In the genomic region with DNA sequence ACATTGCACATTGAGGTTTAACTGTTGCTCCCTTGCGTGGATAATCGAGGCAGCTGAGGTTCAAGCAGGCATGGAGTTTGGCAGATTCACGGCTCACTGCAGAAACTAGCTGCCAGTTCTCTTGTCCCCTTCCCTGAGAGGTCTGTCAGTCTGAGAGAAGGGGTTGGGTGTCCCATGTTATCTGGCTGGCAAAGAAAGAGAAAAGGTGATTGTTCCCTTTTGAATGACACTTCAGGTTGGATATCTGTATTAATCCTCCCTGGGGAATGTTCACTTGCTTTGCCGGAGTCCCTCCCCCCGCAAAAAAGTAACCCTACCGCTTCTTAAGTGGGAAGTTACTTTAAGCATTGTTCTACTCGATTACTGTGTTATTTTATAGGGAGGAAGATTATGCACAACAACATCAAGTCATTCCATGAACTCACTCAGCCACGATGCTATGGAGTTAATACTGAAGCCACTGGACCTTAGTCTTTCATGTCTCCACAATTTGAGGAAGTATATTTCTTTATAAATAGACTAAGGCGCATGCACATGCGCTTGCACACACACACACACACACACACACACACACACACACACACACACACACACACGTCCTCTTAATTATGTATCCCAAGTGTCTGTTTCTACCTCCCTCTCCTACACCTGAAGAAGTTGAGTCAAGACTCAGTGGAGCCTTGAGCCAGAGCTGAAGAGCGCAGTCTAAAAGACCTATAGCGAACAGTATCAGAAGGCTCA, we compare ENCODE assay signal across 7 mouse cellular contexts. TPM values are rescaled to one million over a fixed set of nuclear protein-coding genes. Genes with fewer than 3 reads are reported as not detected.
DNase-seq lines count a peak whose midpoint lies in the region; ATAC-seq and TF ChIP-seq lines count a peak whose summit lies in the region.

A gene (minus strand): TSS at position 151 of the 741 bp plus-strand sequence.

- H3K4me2 ChIP-seq in forebrain, embryonic 11.5 days (ENCODE audit: low read depth, low read length, severe bottlenecking) = peak within 1 kb of the TSS; percentile 89
- H3K4me2 ChIP-seq in limb, embryonic 14.5 days (replicated peaks; ENCODE audit: low read depth, low read length, severe bottlenecking) = peak within 1 kb of the TSS; percentile 93
- H3K4me2 ChIP-seq in stomach, embryonic 15.5 days = peak within 1 kb of the TSS; percentile 70

- H3K4me3 ChIP-seq in forebrain, embryonic 11.5 days (ENCODE audit: low read depth, low read length) = peak within 1 kb of the TSS; percentile 34
- H3K4me3 ChIP-seq in limb, embryonic 14.5 days (replicated peaks; ENCODE audit: low read length) = peak within 1 kb of the TSS; percentile 41
- peak within 1 kb of the TSS; percentile 41 for H3K4me3 ChIP-seq in stomach, embryonic 15.5 days (replicated peaks)

- peak; percentile 2 to 18 for DNase-seq in spleen, postnatal 36 days (ENCODE audit: low spot score in 2 of 2)
- no peak for DNase-seq in spleen, adult 18-20 months
- no peak for DNase-seq in forebrain, embryonic 11.5 days (ENCODE audit: low spot score)
- DNase-seq in limb, embryonic 14.5 days (ENCODE audit: low spot score) = no peak
- no peak for DNase-seq in frontal cortex, adult 2 months (ENCODE audit: extremely low spot score in 1 of 2, low spot score in 1 of 2)
- DNase-seq in testis, postnatal 10 days (ENCODE audit: low spot score) = no peak

- TF ChIP-seq POLR2A in limb, embryonic 14.5 days (IDR thresholded peaks at IDR 0.05; ENCODE audit: borderline replicate concordance, extremely low read depth, insufficient read depth, insufficient read length) = no peak

- H3K27me3 ChIP-seq in forebrain, embryonic 11.5 days (ENCODE audit: control insufficient read depth, insufficient read depth, low read length) = peaks cover 6% of the 10 kb centered on the region; the same call in 1 of the 2 replicates
- H3K27me3 ChIP-seq in limb, embryonic 14.5 days (ENCODE audit: control insufficient read depth, insufficient read depth, low read length) = peaks cover 10% of the 10 kb centered on the region; the same call in 1 of the 2 replicates
- no peaks in the 10 kb centered on the region for H3K27me3 ChIP-seq in stomach, embryonic 15.5 days (replicated peaks)

- ATAC-seq in forebrain, embryonic 11.5 days (replicated peaks; ENCODE audit: low FRiP score) = 0 out of 2 replicates have a peak, but pooled peaks have one; percentile 14
- no peak for ATAC-seq in limb, embryonic 14.5 days (ENCODE audit: low FRiP score, low read depth)
- no peak for ATAC-seq in stomach, embryonic 15.5 days (ENCODE audit: insufficient read depth, low FRiP score, low read depth)

- 51% methylated on average over 13 of the region's 13 CpGs for WGBS in forebrain, embryonic 11.5 days
- 55% methylated on average over 13 of the region's 13 CpGs for WGBS in limb, embryonic 14.5 days
- 48% methylated on average over 13 of the region's 13 CpGs for WGBS in stomach, embryonic 15.5 days

- H3K9me3 ChIP-seq in forebrain, embryonic 11.5 days (ENCODE audit: control insufficient read depth, low read length) = no peaks in the 10 kb centered on the region
- H3K9me3 ChIP-seq in limb, embryonic 14.5 days (ENCODE audit: control insufficient read depth, low read length) = no peaks in the 10 kb centered on the region
- no peaks in the 10 kb centered on the region for H3K9me3 ChIP-seq in stomach, embryonic 15.5 days

- H3K27ac ChIP-seq in forebrain, embryonic 11.5 days (ENCODE audit: low read depth, low read length) = no peak within 1 kb of the TSS
- H3K27ac ChIP-seq in limb, embryonic 14.5 days (replicated peaks; ENCODE audit: low read depth, low read length) = no peak within 1 kb of the TSS
- 0 out of 2 replicates have a peak within 1 kb of the TSS, but pooled peaks have one; percentile 16 for H3K27ac ChIP-seq in stomach, embryonic 15.5 days

- H3K9ac ChIP-seq in forebrain, embryonic 11.5 days (ENCODE audit: low read length) = peak within 1 kb of the TSS; percentile 48
- peak within 1 kb of the TSS; percentile 55 for H3K9ac ChIP-seq in limb, embryonic 14.5 days (ENCODE audit: low read depth, low read length, severe bottlenecking)
- H3K9ac ChIP-seq in stomach, embryonic 15.5 days = no peak within 1 kb of the TSS

- H3K4me1 ChIP-seq in forebrain, embryonic 11.5 days (replicated peaks; ENCODE audit: control insufficient read depth, insufficient read depth, low read length) = peaks cover 5% of the 10 kb centered on the region; the same call in 1 of the 2 replicates
- 0 out of 2 replicates have a peak, but pooled peaks cover 4% of the 10 kb centered on the region for H3K4me1 ChIP-seq in limb, embryonic 14.5 days (ENCODE audit: control insufficient read depth, insufficient read depth, low read length)
- no peaks in the 10 kb centered on the region for H3K4me1 ChIP-seq in stomach, embryonic 15.5 days

- no peaks in the 10 kb centered on the region for H3K36me3 ChIP-seq in forebrain, embryonic 11.5 days (ENCODE audit: control insufficient read depth, insufficient read depth, low read length)
- H3K36me3 ChIP-seq in limb, embryonic 14.5 days (ENCODE audit: control insufficient read depth, insufficient read depth, low read length) = no peaks in the 10 kb centered on the region
- H3K36me3 ChIP-seq in stomach, embryonic 15.5 days = no peaks in the 10 kb centered on the region

RNA-seq across cellular contexts. Expression of the gene that starts here (rescaled TPM):
- 0.57 and 0.69 TPM in 2 replicates for polyA plus RNA-seq in forebrain, embryonic 11.5 days (2014; fragmentation: Nextera tagmentation; extraction: Ambion mirVana)
- polyA plus RNA-seq in limb, embryonic 14.5 days (2012; rRNA removed) = 1.9 and 3.8 TPM in 2 replicates
- 4.3 and 7.0 TPM in 2 replicates for polyA plus RNA-seq in limb, embryonic 14.5 days (2014; fragmentation: Nextera tagmentation; extraction: Ambion mirVana)
- 23.0 and 23.5 TPM in 2 replicates for polyA plus RNA-seq in stomach, embryonic 15.5 days (2015; fragmentation: Nextera tagmentation; extraction: Ambion mirVana)
- polyA plus RNA-seq in frontal cortex, adult 2 months (2012; rRNA removed) = 1.7 and 1.9 TPM in 2 replicates

Comparison
In these comparisons a context has a peak if more than half of its experiments do, and no peak if none do; other contexts are left out.
1. DNase-seq: peak in spleen, postnatal 36 days (2 of 2); none in spleen, adult 18-20 months (0 of 2), forebrain, embryonic 11.5 days (single experiment), limb, embryonic 14.5 days (single experiment), frontal cortex, adult 2 months (0 of 2) and testis, postnatal 10 days (single experiment).
2. Peak in ATAC-seq, H3K4me3 ChIP-seq, H3K9ac ChIP-seq and H3K4me2 ChIP-seq in forebrain, embryonic 11.5 days; RNA of the gene not detected or under 1 TPM.
3. Peak in every context shown above with its lines, with median percentiles within 50 percentile points of each other: H3K4me2 ChIP-seq and H3K4me3 ChIP-seq.